Mouse (Mus musculus) limb, embryonic 12.5 days (tissue): ENCODE results near the gene Antxr2. TPM values are rescaled to one million over a fixed set of nuclear protein-coding genes. Genes with fewer than 3 reads are reported as not detected.

Source experiments
- ATAC-seq: fragments of 200-750 bp; cut with Nextera tagmentation; 2 replicates; pipeline ENCODE4 v1.8.0; 2017; ENCODE audit warnings: low read depth, moderate TSS enrichment; ENCODE audit not compliant: insufficient number of reproducible peaks, insufficient read depth, low FRiP score, low TSS enrichment
- H3K27ac ChIP-seq: fragments of 300-500 bp; sonication (generic); 2 replicates; pipeline ENCODE4 v1.5.1; 2016; ENCODE audit warnings: mild to moderate bottlenecking, moderate library complexity
- H3K27me3 ChIP-seq: fragments of 300-500 bp; sonication (generic); 2 replicates; pipeline ENCODE4 v1.6.1; 2016; ENCODE audit warnings: mild to moderate bottlenecking, moderate library complexity
- H3K36me3 ChIP-seq: fragments of 300-500 bp; sonication (generic); 2 replicates; pipeline ENCODE4 v1.6.1; 2016; ENCODE audit warnings: mild to moderate bottlenecking, moderate library complexity
- H3K4me1 ChIP-seq: fragments of 300-500 bp; sonication (generic); replicated peaks from 2 replicates; pipeline ENCODE4 v1.6.1; 2016
- H3K4me2 ChIP-seq: fragments of 300-500 bp; sonication (generic); 2 replicates; pipeline ENCODE4 v1.6.1; 2016; ENCODE audit warnings: mild to moderate bottlenecking, moderate library complexity
- H3K4me3 ChIP-seq: fragments of 300-500 bp; sonication (generic); replicated peaks from 2 replicates; pipeline ENCODE4 v1.5.1; 2016; ENCODE audit warnings: mild to moderate bottlenecking
- H3K9ac ChIP-seq: fragments of 300-500 bp; sonication (generic); replicated peaks from 2 replicates; pipeline ENCODE4 v1.6.1; 2016; ENCODE audit warnings: mild to moderate bottlenecking, moderate library complexity
- H3K9me3 ChIP-seq: fragments of 300-500 bp; sonication (generic); 2 replicates; pipeline ENCODE4 v1.6.1; 2016; ENCODE audit warnings: mild to moderate bottlenecking, moderate library complexity
- WGBS: fragments of 180-500 bp; shearing (Covaris S2); methylation state at CpG from one replicate; pipeline ENCODE4 v1.1.7; 2016; 5-methylcytosine and 5-hydroxymethylcytosine counted together
- polyA plus RNA-seq: library from polyadenylated mRNA; unstranded; fragments of >200 nt; fragmentation: Nextera tagmentation; extraction: Ambion mirVana; gene quantifications from 2 replicates; pipeline ENCODE4 v1.2.1, GENCODE M21; 2016

Antxr2 gene
- polyA plus RNA-seq, 1 experiment from 2014 or later = 28.9 TPM

GRCm38 (mm10) chr5:97834770-97835169 lies 196.1 kb downstream of the Antxr2 start:
- Histone ChIP-seq H3K4me1 (peaks cover 11% of the 10 kb centered on the region; the same call in 1 of the 2 replicates), H3K4me3 (no peak overlapping the region), H3K9ac (no peak overlapping the region), H3K27me3 (no peaks in the 10 kb centered on the region), H3K9me3 (no peaks in the 10 kb centered on the region), H3K4me2 (no peak overlapping the region), H3K36me3 (no peaks in the 10 kb centered on the region), H3K27ac (no peak overlapping the region)
- ATAC-seq = no peak
- 87% methylated on average over 1 of the region's 1 CpGs for WGBS

Other genes starting within 250 kb of the Antxr2 start
- 0.18 TPM in 2 replicates for gene Prdm8, start 136.2 kb upstream of the Antxr2 start, polyA plus RNA-seq
- gene Fgf5, start 223.1 kb upstream of the Antxr2 start, polyA plus RNA-seq = 1.0 and 2.2 TPM in 2 replicates